Mouse (Mus musculus) heart, embryonic 12.5 days (tissue): ENCODE data around the gene Lzts2. TPM values are rescaled to one million over a fixed set of nuclear protein-coding genes. Genes with fewer than 3 reads are reported as not detected.

Source experiments
- ATAC-seq: fragments of 200-750 bp; cut with Nextera tagmentation; 2 replicates; pipeline ENCODE4 v1.8.0; 2017; ENCODE audit warnings: moderate TSS enrichment, moderate library complexity; ENCODE audit not compliant: insufficient number of reproducible peaks, low FRiP score
- H3K27ac ChIP-seq: fragments of 300-500 bp; sonication (generic); 2 replicates; pipeline ENCODE4 v1.5.1; 2016; ENCODE audit warnings: mild to moderate bottlenecking, moderate library complexity; ENCODE audit not compliant: poor library complexity, severe bottlenecking
- H3K27me3 ChIP-seq: fragments of 300-500 bp; sonication (generic); replicated peaks from 2 replicates; pipeline ENCODE4 v1.6.1; 2016; ENCODE audit warnings: mild to moderate bottlenecking, moderate library complexity
- H3K36me3 ChIP-seq: fragments of 300-500 bp; sonication (generic); 2 replicates; pipeline ENCODE4 v1.6.1; 2016; ENCODE audit warnings: mild to moderate bottlenecking, moderate library complexity
- H3K4me1 ChIP-seq: fragments of 300-500 bp; sonication (generic); replicated peaks from 2 replicates; pipeline ENCODE4 v1.6.1; 2016; ENCODE audit warnings: mild to moderate bottlenecking
- H3K4me2 ChIP-seq: fragments of 300-500 bp; sonication (generic); 2 replicates; pipeline ENCODE4 v1.6.1; 2016; ENCODE audit warnings: mild to moderate bottlenecking, moderate library complexity
- H3K4me3 ChIP-seq: fragments of 300-500 bp; sonication (generic); 2 replicates; pipeline ENCODE4 v1.5.1; 2016; ENCODE audit warnings: mild to moderate bottlenecking
- H3K9ac ChIP-seq: fragments of 300-500 bp; sonication (generic); 2 replicates; pipeline ENCODE4 v1.6.1; 2016; ENCODE audit warnings: mild to moderate bottlenecking, moderate library complexity
- H3K9me3 ChIP-seq: fragments of 300-500 bp; sonication (generic); replicated peaks from 2 replicates; pipeline ENCODE4 v1.6.1; 2016; ENCODE audit warnings: mild to moderate bottlenecking, moderate library complexity
- WGBS: fragments of 180-500 bp; shearing (Covaris S2); methylation state at CpG from one replicate; pipeline ENCODE4 v1.1.7; 2016; 5-methylcytosine and 5-hydroxymethylcytosine counted together
- polyA plus RNA-seq: library from polyadenylated mRNA; unstranded; fragments of >200 nt; fragmentation: Nextera tagmentation; extraction: Ambion mirVana; gene quantifications from 2 replicates; pipeline ENCODE4 v1.2.1, GENCODE M21; 2016

Gene Lzts2
- polyA plus RNA-seq, 1 experiment from 2014 or later, result 58.5 TPM

DNA sequence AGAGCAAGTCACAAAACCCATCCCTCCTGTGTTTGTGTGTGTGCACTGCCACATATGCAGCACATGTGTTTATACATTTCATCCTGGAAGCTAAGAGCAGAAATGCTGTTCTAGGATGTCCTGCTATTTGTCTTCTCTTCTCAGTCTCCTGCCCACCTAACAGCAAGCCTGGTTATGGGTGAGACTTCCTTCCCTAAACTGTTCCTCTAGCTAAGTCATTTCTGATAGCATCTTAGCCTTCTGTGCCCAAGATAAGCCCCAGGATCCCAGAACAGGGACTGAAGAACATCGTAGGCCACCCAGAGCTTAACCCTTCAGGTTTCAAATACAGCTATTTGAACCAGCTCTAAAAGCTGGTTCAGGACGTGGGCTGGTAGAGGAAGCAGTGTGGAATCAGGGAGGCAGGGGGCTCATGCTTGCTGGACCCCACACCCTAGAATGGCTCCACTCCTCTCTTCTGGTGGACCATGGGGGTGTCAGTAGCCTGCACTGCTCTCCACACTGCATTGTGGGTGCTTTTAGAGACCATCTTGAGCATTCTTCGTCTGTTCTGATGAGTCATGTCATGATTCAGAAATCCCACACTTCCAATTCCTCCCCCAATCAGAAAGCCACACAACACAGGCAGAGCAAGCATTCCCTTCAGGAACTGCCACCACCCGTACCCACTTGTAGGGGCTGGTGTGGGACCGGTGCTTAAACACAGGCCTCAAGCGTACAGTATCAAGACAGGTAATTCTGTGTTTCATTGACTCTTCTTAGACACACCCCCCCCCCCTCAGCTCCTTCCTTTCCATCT lies 40.9 kb downstream of the Lzts2 start:
- no peaks in the 10 kb centered on the region for H3K27me3 ChIP-seq
- H3K27ac ChIP-seq, result no peak overlapping the region
- WGBS, result 68% methylated on average over 6 of the region's 6 CpGs
- H3K4me1 ChIP-seq, result peaks cover 20% of the 10 kb centered on the region
- no peak overlapping the region for H3K4me2 ChIP-seq
- H3K36me3 ChIP-seq, result peaks cover 49% of the 10 kb centered on the region
- ATAC-seq, result no peak
- H3K9me3 ChIP-seq, result no peaks in the 10 kb centered on the region
- no peak overlapping the region for H3K4me3 ChIP-seq
- H3K9ac ChIP-seq, result 0 out of 2 replicates have a peak overlapping the region, but pooled peaks have one; percentile 6

DNA sequence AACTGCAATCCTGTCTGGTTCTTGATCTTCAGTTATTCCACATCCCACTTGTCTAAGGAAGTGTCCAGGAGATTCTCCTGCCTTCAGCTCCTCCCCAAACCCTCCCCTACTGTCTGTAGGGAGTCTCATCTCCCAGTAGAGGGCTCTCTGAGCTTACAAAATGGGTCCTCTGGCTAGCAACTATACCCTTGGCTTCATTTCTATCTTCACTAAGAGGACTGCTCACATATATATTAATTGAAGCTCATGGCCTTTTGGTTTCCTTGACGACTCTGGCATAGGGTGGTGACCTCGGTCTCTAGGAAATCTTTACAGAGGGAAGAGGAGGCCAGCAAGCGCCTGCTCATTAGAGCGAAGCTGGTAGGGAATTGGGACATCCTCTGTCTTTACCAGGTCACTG lies 42.1 kb downstream of the Lzts2 start:
- H3K27ac ChIP-seq, result no peak overlapping the region
- H3K36me3 ChIP-seq, result peaks cover 37% of the 10 kb centered on the region
- no peaks in the 10 kb centered on the region for H3K27me3 ChIP-seq
- peaks cover 20% of the 10 kb centered on the region for H3K4me1 ChIP-seq
- no peak for ATAC-seq
- peak overlapping the region; percentile 68; the same call in 1 of the 2 replicates for H3K9ac ChIP-seq
- WGBS, result 51% methylated on average over 4 of the region's 4 CpGs
- peak overlapping the region; percentile 82; the same call in 1 of the 2 replicates for H3K4me2 ChIP-seq
- no peak overlapping the region for H3K4me3 ChIP-seq
- H3K9me3 ChIP-seq, result no peaks in the 10 kb centered on the region

DNA sequence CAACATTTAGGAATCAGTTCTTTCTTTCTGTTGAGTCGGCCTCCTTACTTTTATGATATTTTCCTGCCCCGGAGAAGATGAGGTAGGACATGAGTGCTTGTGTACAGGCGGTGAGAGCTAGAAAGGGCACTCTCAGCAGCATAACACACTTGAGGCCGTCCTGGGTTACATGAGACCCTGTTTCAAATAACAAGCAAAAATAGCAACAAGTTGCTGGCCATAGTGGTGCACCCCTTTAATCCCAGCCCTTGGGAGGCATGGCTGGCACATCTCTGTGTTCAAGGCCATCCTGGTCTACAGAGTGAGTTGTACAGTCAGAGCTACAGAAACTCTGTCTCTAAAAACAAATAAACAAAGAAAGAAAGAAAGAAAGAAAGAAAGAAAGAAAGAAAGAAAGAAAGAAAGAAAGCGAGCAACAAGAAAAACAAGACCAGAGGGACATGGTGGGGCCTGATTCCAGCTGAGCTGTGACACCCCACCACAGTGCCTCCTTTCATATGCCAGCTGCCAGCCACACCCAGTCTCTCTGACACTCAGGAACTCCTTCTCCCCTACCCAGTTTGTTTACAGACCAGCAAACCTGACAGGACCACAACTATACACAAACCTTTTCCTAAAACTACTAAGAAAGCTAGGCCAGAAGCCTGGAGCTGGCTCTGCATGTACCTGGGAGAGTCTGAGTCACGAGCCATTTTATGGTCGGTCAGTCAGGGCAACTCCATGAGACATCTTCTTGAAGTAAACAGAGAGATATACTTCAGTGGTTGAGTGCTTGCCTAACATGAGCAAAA lies 42.9 kb downstream of the Lzts2 start:
- peaks cover 20% of the 10 kb centered on the region for H3K4me1 ChIP-seq
- peak overlapping the region; percentile 68 for H3K9ac ChIP-seq
- peak overlapping the region; percentile 97 for H3K27ac ChIP-seq
- 71% methylated on average over 7 of the region's 7 CpGs for WGBS
- H3K27me3 ChIP-seq, result no peaks in the 10 kb centered on the region
- no peak for ATAC-seq
- peaks cover 30% of the 10 kb centered on the region for H3K36me3 ChIP-seq
- H3K9me3 ChIP-seq, result no peaks in the 10 kb centered on the region
- H3K4me3 ChIP-seq, result peak overlapping the region; percentile 66
- peak overlapping the region; percentile 82 for H3K4me2 ChIP-seq

DNA sequence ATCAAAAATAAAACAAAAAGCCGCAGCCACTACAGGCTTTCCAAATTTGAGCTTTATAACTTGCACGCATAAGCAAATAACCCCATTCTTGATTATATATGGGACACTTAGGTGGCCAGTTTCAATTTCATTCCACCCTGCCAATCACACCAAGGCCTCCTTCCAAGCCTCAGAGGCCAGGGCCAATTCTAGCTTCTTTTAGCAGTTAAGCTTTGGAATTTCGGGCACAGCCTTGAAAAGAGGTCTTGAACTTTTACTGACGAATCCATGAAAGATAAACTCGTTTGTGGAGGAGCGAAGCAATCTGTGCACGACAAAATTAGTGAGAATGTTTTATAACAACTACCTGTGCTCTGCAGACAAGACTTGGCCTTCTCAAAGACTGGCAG lies 43.5 kb downstream of the Lzts2 start:
- 39% methylated on average over 7 of the region's 7 CpGs for WGBS
- Histone ChIP-seq H3K27me3 (no peaks in the 10 kb centered on the region), H3K9ac (peak overlapping the region; percentile 68), H3K36me3 (peaks cover 24% of the 10 kb centered on the region), H3K4me3 (peak overlapping the region; percentile 66), H3K4me1 (peaks cover 20% of the 10 kb centered on the region), H3K4me2 (peak overlapping the region; percentile 82), H3K9me3 (no peaks in the 10 kb centered on the region), H3K27ac (peak overlapping the region; percentile 97)
- ATAC-seq, result no peak

DNA sequence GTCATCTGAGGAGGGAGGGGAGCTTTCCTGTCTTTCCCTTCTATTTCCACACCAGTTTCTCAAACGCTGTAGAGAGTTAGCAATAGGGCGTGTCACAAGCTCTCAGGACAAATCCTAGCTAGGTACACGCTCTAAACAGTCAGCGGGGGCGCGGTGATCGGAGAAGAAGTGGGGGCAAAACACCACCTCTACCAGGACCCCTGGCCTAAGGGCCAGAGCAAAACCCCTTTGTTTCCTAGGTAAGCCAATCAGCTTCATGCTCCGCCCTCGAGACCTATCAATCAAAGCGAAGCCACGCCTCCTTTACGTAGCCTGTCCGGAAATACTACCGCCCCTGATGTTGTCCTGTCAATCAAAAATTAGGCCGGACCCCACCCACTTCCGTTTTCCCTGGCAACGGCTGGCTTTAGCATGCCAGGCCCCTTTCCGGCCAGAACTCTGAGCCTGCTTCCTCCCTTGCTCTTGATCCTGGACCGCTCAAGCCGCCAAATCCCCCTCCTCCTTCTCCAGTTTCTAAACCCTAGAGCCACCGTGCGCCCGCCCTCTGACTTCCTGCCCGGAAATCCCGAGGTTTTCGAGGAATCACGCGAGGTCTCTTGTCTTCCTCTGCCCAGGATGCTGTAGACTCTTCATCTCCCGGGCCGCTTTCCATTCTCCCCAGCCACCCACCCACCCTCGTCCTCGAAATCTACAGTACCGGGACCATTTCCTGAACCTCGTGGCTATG lies 44.1 kb downstream of the Lzts2 start:
- Histone ChIP-seq H3K27me3 (no peaks in the 10 kb centered on the region), H3K27ac (peak overlapping the region; percentile 97), H3K4me3 (peak overlapping the region; percentile 66), H3K4me1 (peaks cover 20% of the 10 kb centered on the region), H3K4me2 (peak overlapping the region; percentile 82), H3K9ac (peak overlapping the region; percentile 85), H3K36me3 (peaks cover 18% of the 10 kb centered on the region), H3K9me3 (no peaks in the 10 kb centered on the region)
- peak; percentile 92 for ATAC-seq
- under 1% methylated on average over 34 of the region's 34 CpGs for WGBS

DNA sequence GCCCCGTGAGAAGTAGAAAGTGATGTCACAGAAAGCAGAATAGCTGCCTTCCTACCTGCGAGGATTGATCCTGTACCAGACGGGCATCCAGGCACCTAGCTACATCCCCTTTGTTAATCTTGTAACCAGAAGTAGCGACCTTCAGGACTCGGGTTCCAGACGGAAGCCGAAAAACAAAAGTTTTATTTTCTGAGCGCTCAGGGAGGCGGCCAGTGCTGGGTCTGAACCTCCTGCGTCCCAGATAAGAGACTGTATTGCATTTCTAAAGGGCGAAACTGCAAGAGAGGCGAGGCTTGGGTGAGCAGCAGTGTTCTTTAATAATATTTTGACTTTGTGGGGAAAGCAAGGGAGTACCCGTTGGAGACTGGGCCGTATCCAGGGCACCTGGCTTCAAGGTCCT lies 44.6 kb downstream of the Lzts2 start:
- Histone ChIP-seq H3K4me3 (peak overlapping the region; percentile 66), H3K27me3 (peaks cover 3% of the 10 kb centered on the region), H3K27ac (peak overlapping the region; percentile 97), H3K4me1 (peaks cover 20% of the 10 kb centered on the region), H3K4me2 (peak overlapping the region; percentile 82), H3K9me3 (no peaks in the 10 kb centered on the region), H3K9ac (peak overlapping the region; percentile 85), H3K36me3 (peaks cover 13% of the 10 kb centered on the region; the same call in 1 of the 2 replicates)
- under 1% methylated on average over 14 of the region's 14 CpGs for WGBS
- no peak for ATAC-seq

DNA sequence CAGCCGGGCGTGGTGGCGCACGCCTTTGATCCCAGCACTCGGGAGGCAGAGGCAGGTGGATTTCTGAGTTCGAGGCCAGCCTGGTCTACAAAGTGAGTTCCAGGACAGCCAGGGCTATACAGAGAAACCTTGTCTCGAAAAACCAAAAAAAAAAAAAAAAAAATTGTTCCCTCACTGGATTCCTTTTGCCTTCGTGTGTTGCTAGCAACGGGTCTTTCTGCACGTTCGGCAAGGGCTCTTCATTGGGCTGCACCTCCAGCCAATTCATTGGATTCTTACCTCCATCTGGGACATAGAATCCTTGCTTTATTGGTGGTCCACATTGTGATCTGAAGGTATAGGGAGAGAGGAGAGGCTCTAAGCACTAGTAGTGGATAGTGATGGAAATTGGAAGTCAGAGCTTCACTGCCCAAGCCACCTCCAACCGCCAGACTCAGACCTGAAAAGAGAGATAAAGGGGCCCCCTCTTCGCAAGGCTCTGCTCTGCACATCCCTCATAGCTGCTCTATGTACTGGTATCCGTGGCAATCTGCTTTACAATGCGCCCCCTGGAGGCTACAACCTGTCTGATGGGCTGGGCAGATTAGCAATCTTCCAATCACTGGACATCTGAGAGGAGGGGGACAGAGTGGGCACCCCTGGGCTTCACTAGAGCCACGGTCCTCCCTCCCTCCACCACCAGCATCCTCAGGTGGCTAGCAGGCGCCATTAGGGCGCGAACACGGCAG lies 49.5 kb downstream of the Lzts2 start:
- Histone ChIP-seq H3K27ac (no peak overlapping the region), H3K27me3 (peaks cover 52% of the 10 kb centered on the region), H3K9ac (no peak overlapping the region), H3K36me3 (no peaks in the 10 kb centered on the region), H3K4me2 (0 out of 2 replicates have a peak overlapping the region, but pooled peaks have one; percentile 3), H3K4me3 (no peak overlapping the region), H3K9me3 (no peaks in the 10 kb centered on the region), H3K4me1 (peaks cover 4% of the 10 kb centered on the region; the same call in 1 of the 2 replicates)
- 0 out of 2 replicates have a peak, but pooled peaks have one; percentile 48 for ATAC-seq
- 43% methylated on average over 20 of the region's 20 CpGs for WGBS

DNA sequence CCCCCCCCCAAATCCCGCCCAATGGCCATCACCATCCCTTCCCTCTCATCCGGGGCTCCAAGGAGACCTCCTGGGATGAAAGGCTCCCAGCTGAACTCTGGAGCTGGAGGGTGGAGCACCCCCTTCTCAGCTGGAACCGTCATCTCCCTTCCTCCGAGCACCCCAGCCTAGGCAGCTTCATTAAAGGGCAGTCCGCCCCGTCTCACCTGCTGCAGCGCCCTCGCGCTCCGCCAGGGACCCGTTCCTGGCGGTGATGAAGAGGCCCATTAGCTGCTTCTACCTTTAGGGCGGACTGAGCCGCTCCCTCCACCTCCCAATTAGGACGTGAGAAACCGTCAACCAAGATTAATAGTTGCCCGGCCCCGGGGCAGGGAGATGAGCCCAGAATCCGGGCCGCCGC lies 51.0 kb downstream of the Lzts2 start:
- Histone ChIP-seq H3K9me3 (no peaks in the 10 kb centered on the region), H3K36me3 (no peaks in the 10 kb centered on the region), H3K4me2 (no peak overlapping the region), H3K27ac (no peak overlapping the region), H3K4me1 (no peaks in the 10 kb centered on the region), H3K27me3 (peaks cover 60% of the 10 kb centered on the region), H3K9ac (no peak overlapping the region), H3K4me3 (peak overlapping the region; percentile 2; the same call in 1 of the 2 replicates)
- ATAC-seq, result no peak
- WGBS, result 5% methylated on average over 21 of the region's 21 CpGs

DNA sequence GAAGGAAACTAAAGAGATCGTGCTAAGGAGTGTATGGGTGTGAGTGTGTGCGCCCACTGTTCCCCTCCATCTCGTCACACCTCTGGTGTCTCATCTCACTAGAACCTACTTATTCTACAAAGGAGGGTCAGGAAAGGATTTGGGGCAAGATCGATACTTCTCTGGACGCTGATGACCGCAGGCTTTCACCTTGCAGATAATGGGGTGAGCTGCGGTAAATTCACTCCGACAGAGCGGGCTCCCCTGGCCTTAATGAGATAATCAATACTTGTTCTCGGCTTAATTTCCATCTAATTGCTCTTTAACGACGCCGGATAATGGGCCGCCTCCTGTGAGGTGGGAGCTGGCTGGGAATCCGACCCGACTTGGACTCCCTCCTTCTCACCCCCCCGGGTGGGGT lies 53.0 kb downstream of the Lzts2 start:
- no peaks in the 10 kb centered on the region for H3K4me1 ChIP-seq
- H3K36me3 ChIP-seq, result no peaks in the 10 kb centered on the region
- peaks cover 71% of the 10 kb centered on the region for H3K27me3 ChIP-seq
- no peak overlapping the region for H3K27ac ChIP-seq
- no peak overlapping the region for H3K4me3 ChIP-seq
- H3K4me2 ChIP-seq, result no peak overlapping the region
- WGBS, result 29% methylated on average over 17 of the region's 17 CpGs
- H3K9me3 ChIP-seq, result no peaks in the 10 kb centered on the region
- H3K9ac ChIP-seq, result no peak overlapping the region
- ATAC-seq, result no peak

DNA sequence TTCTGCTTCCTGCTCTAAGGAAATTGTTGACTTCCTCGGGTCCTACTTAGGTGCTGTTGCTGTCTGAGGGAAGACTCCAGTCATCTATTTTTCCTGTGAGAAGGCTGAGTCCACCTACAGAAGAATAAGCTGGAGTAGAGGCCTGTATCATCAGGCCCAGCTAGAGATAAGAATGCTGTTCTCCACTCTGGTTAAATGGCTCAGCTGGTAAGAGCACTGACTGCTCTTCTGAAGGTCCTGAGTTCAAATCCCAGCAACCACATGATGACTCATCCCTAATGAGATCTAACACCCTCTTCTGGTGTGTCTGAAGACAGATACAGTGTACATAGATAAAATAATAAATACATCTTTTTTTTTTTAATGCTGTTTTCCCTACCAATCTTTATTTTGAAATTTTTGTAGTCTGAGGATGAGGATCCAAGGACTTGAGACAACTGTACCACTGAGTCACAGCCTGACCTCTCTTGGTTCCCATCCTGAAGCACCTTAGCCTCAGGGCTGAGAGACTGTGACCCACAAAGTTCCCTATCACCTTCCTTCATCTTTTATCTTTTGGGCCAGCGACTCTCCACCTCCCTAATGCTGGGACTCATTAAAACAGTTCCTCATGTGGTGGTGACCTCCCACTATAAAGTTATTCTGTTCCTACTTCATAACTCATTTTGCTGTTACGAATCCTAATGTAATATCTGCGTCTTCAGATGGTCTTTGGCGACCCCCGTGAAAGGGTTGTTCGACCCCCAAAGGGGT lies 53.7 kb downstream of the Lzts2 start:
- WGBS, result 78% methylated on average over 7 of the region's 7 CpGs
- no peaks in the 10 kb centered on the region for H3K36me3 ChIP-seq

More for the DNA sequence above, 53.7 kb downstream of the Lzts2 start:
- Histone ChIP-seq H3K27me3 (peaks cover 71% of the 10 kb centered on the region), H3K4me1 (no peaks in the 10 kb centered on the region), H3K9ac (no peak overlapping the region), H3K4me3 (no peak overlapping the region), H3K27ac (no peak overlapping the region), H3K9me3 (no peaks in the 10 kb centered on the region), H3K4me2 (no peak overlapping the region)
- no peak for ATAC-seq
